Mouse (Mus musculus) heart, embryonic 11.5 days (tissue): Measurements from ENCODE around the gene Sbds. TPM values are rescaled to one million over a fixed set of nuclear protein-coding genes. Genes with fewer than 3 reads are reported as not detected.

ENCODE experiments used
- ATAC-seq: fragments of 200-750 bp; cut with Nextera tagmentation; replicated peaks from 2 replicates; pipeline ENCODE4 v1.8.0; 2017; ENCODE audit warnings: moderate library complexity; ENCODE audit not compliant: insufficient number of reproducible peaks, low FRiP score, low TSS enrichment
- H3K27ac ChIP-seq: fragments of 300-500 bp; sonication (generic); 2 replicates; pipeline ENCODE4 v1.5.1; 2014; ENCODE audit warnings: mild to moderate bottlenecking, low read depth, low read length
- H3K27me3 ChIP-seq: fragments of 300-500 bp; sonication (generic); 2 replicates; pipeline ENCODE4 v1.6.1; 2014; ENCODE audit warnings: mild to moderate bottlenecking, low read length, mixed read lengths; ENCODE audit not compliant: control insufficient read depth, insufficient read depth
- H3K36me3 ChIP-seq: fragments of 300-500 bp; sonication (generic); 2 replicates; pipeline ENCODE4 v1.6.1; 2014; ENCODE audit warnings: mild to moderate bottlenecking, low read length, moderate library complexity, mixed read lengths; ENCODE audit not compliant: control insufficient read depth, insufficient read depth
- H3K4me1 ChIP-seq: fragments of 300-500 bp; sonication (generic); 2 replicates; pipeline ENCODE4 v1.6.1; 2014; ENCODE audit warnings: low read length; ENCODE audit not compliant: control insufficient read depth, insufficient read depth
- H3K4me2 ChIP-seq: fragments of 300-500 bp; sonication (generic); 2 replicates; pipeline ENCODE4 v1.6.1; 2014; ENCODE audit warnings: mild to moderate bottlenecking, moderate library complexity
- H3K4me3 ChIP-seq: fragments of 300-500 bp; sonication (generic); 2 replicates; pipeline ENCODE4 v1.5.1; 2014; ENCODE audit warnings: low read depth, low read length
- H3K9ac ChIP-seq: fragments of 300-500 bp; sonication (generic); 2 replicates; pipeline ENCODE4 v1.6.1; 2014; ENCODE audit warnings: mild to moderate bottlenecking, low read depth, low read length, moderate library complexity
- H3K9me3 ChIP-seq: fragments of 300-500 bp; sonication (generic); replicated peaks from 2 replicates; pipeline ENCODE4 v1.6.1; 2016; ENCODE audit warnings: low read length; ENCODE audit not compliant: control insufficient read depth
- WGBS: fragments of 180-500 bp; shearing (Covaris S2); extraction: QIAGEN DNeasy Blood & Tissue Kit; methylation state at CpG from one replicate; pipeline ENCODE4 v1.1.7; 2014; ENCODE audit not compliant: insufficient replicate concordance; 5-methylcytosine and 5-hydroxymethylcytosine counted together
- polyA plus RNA-seq: library from polyadenylated mRNA; unstranded; fragments of >200 nt; fragmentation: Nextera tagmentation; extraction: Ambion mirVana; gene quantifications from 2 replicates; pipeline ENCODE4 v1.2.1, GENCODE M21; 2014

Sbds gene
- polyA plus RNA-seq, 1 experiment from 2014 or later = 58.2 TPM

DNA sequence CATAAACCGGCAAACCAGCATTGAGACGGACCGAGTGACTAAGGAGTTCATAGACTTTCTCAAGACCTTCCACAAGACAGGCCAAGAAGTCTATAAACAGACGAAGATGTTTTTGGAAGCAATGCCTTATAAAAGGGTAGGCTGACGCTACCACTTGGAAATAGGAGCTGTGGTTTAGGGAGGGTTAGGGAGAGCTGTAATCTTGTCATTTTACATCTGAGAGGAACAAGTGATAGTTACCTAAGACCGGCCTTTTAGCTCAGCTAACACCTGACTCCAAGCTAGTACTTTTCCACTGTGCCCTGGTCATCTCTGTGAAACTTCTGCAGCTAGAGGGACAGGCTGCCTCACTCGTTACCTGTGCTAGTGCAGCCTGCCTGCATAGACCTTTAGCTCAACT lies 57.3 kb downstream of the Sbds start:
- no peaks in the 10 kb centered on the region for H3K9me3 ChIP-seq
- ATAC-seq = no peak
- no peaks in the 10 kb centered on the region for H3K27me3 ChIP-seq
- WGBS = 89% methylated on average over 7 of the region's 7 CpGs
- peaks cover 14% of the 10 kb centered on the region for H3K4me1 ChIP-seq
- no peak overlapping the region for H3K9ac ChIP-seq
- H3K4me3 ChIP-seq = no peak overlapping the region
- H3K27ac ChIP-seq = no peak overlapping the region
- peaks cover 16% of the 10 kb centered on the region for H3K36me3 ChIP-seq
- no peak overlapping the region for H3K4me2 ChIP-seq

GRCm38 (mm10) chr5:130197454-130197853 lies 57.9 kb downstream of the Sbds start:
- H3K9me3 ChIP-seq = no peaks in the 10 kb centered on the region
- no peak overlapping the region for H3K4me3 ChIP-seq
- no peak overlapping the region for H3K9ac ChIP-seq
- H3K27ac ChIP-seq = no peak overlapping the region
- no peak overlapping the region for H3K4me2 ChIP-seq
- ATAC-seq = no peak
- WGBS = 65% methylated on average over 3 of the region's 3 CpGs
- no peaks in the 10 kb centered on the region for H3K27me3 ChIP-seq
- H3K36me3 ChIP-seq = peaks cover 16% of the 10 kb centered on the region
- H3K4me1 ChIP-seq = peaks cover 14% of the 10 kb centered on the region

DNA sequence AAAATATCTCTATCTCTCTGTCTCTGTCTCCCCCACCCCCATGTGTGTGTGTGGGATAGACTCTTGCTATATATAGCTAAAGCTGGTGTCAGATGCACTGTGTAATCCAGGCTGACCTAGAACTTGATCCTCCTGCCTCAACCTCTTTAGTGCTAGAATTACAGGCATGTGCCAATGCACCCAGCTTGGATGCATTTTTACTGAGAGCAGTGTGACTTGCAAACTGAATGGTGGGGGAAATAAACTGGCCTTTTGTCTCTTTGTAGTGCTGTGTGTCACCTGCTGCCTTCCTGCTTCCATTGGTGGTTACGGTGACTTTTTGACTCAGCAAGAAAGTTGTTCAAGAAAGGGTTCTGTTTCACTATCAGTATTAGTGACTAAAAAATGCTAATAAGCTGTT lies 59.0 kb downstream of the Sbds start:
- Histone ChIP-seq H3K4me1 (peaks cover 14% of the 10 kb centered on the region), H3K9ac (no peak overlapping the region), H3K4me2 (no peak overlapping the region), H3K27ac (no peak overlapping the region), H3K36me3 (peaks cover 10% of the 10 kb centered on the region), H3K4me3 (no peak overlapping the region), H3K27me3 (no peaks in the 10 kb centered on the region), H3K9me3 (no peaks in the 10 kb centered on the region)
- no peak for ATAC-seq
- 92% methylated on average over 1 of the region's 1 CpGs for WGBS

Other genes starting within 250 kb of the Sbds start
- gene Asl, start 226.3 kb downstream of the Sbds start, polyA plus RNA-seq = 18.2 and 18.6 TPM in 2 replicates
- 21.0 and 22.1 TPM in 2 replicates for gene Crcp, start 226.2 kb downstream of the Sbds start, polyA plus RNA-seq
- 28.1 and 28.8 TPM in 2 replicates for gene Tpst1, start 182.2 kb downstream of the Sbds start, polyA plus RNA-seq
- 3.0 and 5.5 TPM in 2 replicates for gene Kctd7, start 110.7 kb downstream of the Sbds start, polyA plus RNA-seq
- 20.8 and 22.0 TPM in 2 replicates for gene Rabgef1, start 83.7 kb downstream of the Sbds start, polyA plus RNA-seq
- gene Tmem248, start 38.4 kb downstream of the Sbds start, polyA plus RNA-seq = 32.1 and 33.8 TPM in 2 replicates
- gene Tyw1, start 89 bp upstream of the Sbds start, polyA plus RNA-seq = 17.8 and 20.3 TPM in 2 replicates
- gene Caln1, start 113.9 kb upstream of the Sbds start, polyA plus RNA-seq = 0.11 and 0.21 TPM in 2 replicates
- not detected in 2 replicates for gene A330070K13Rik, start 129.1 kb upstream of the Sbds start, polyA plus RNA-seq